Mouse (Mus musculus): ENCODE data around the gene Gabarap.

- TF ChIP-seq CTCF (IDR thresholded peaks at IDR 0.05; ENCODE audit: low read depth, low read length), result peak; percentile 87
- TF ChIP-seq POLR2A (IDR thresholded peaks at IDR 0.05; ENCODE audit: extremely low read depth, insufficient read depth, low read length), result no peak
These were observed 42.2 kb upstream of the Gabarap start for GRCm38 (mm10) chr11:69948763-69949150.

All from liver, adult 2 months (tissue).